Mouse (Mus musculus): Measurements from ENCODE around the gene Ahnak2. TPM values are rescaled to one million over a fixed set of nuclear protein-coding genes. Genes with fewer than 3 reads are reported as not detected.
A peak's percentile ranks its signal among the peaks of the same experiment; 100 is the strongest.

Gene Ahnak2
- polyA plus RNA-seq, 1 experiment from 2014 or later, result 0.07 TPM

DNA sequence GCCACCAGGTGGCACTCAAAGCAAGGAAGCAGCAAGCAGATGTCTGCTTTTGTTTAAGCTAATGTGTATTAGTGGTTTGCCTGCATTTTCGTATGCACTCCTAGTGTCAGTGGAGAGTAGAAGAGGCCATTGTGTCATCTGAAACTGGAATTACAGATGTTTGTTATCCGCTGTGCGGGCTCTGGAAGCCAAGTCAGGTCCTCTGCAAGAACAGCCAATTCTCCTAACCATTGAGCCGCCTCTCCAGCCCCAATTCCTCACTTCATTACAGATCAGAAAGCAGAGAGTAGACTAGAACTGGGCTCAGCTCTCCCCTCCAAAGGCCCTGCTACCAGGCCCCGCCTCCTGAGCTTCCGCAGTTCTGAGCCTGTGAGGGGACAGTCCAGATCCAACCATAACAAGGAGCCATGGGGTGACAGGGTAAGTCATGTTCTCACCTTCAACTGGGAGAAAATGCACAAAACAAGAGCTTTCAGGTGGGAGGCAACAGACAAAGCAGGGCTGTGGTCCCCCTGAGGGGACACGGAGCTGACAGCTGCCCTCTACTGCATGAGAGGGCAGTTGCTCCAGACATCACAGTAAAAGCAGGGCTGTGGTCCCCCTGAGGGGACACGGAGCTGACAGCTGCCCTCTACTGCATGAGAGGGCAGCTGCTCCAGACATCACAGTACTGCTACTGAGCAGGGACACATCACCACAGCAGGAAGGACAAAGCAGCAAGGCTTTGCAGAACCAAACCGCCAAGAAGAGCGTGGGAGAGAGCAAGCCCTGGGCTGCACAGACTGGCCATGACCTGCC lies 55.5 kb downstream of the Ahnak2 start:
- DNase-seq (ENCODE audit: low spot score, missing footprints) (peak; percentile 94), ATAC-seq (ENCODE audit: low FRiP score) (peak; percentile 83)
- WGBS, result 21% methylated on average over 10 of the region's 10 CpGs
- Histone ChIP-seq H3K9ac (ENCODE audit: low read length) (peak overlapping the region; percentile 0; the same call in 1 of the 2 replicates), H3K27me3 (ENCODE audit: control insufficient read depth, insufficient read depth, low read length) (no peaks in the 10 kb centered on the region), H3K9me3 (ENCODE audit: control insufficient read depth, low read length) (no peaks in the 10 kb centered on the region), H3K4me1 (ENCODE audit: control insufficient read depth, insufficient read depth, low read length) (peaks cover 5% of the 10 kb centered on the region), H3K4me2 (no peak overlapping the region), H3K36me3 (ENCODE audit: control insufficient read depth, insufficient read depth, low read length) (no peaks in the 10 kb centered on the region), H3K4me3 (ENCODE audit: low read depth, low read length) (no peak overlapping the region), H3K27ac (ENCODE audit: low read depth, low read length) (peak overlapping the region; percentile 74)

GRCm38 (mm10) chr12:112746461-112746807 lies 56.0 kb downstream of the Ahnak2 start:
- no peak overlapping the region for H3K4me3 ChIP-seq (ENCODE audit: low read depth, low read length)
- 91% methylated on average over 4 of the region's 4 CpGs for WGBS
- peaks cover 5% of the 10 kb centered on the region for H3K4me1 ChIP-seq (ENCODE audit: control insufficient read depth, insufficient read depth, low read length)
- peak; percentile 13; the same call in 1 of the 2 replicates for ATAC-seq (ENCODE audit: low FRiP score)
- no peaks in the 10 kb centered on the region for H3K27me3 ChIP-seq (ENCODE audit: control insufficient read depth, insufficient read depth, low read length)
- DNase-seq (ENCODE audit: low spot score, missing footprints), result no peak
- H3K9ac ChIP-seq (ENCODE audit: low read length), result no peak overlapping the region
- no peaks in the 10 kb centered on the region for H3K9me3 ChIP-seq (ENCODE audit: control insufficient read depth, low read length)
- H3K36me3 ChIP-seq (ENCODE audit: control insufficient read depth, insufficient read depth, low read length), result no peaks in the 10 kb centered on the region
- no peak overlapping the region for H3K27ac ChIP-seq (ENCODE audit: low read depth, low read length)
- no peak overlapping the region for H3K4me2 ChIP-seq

DNA sequence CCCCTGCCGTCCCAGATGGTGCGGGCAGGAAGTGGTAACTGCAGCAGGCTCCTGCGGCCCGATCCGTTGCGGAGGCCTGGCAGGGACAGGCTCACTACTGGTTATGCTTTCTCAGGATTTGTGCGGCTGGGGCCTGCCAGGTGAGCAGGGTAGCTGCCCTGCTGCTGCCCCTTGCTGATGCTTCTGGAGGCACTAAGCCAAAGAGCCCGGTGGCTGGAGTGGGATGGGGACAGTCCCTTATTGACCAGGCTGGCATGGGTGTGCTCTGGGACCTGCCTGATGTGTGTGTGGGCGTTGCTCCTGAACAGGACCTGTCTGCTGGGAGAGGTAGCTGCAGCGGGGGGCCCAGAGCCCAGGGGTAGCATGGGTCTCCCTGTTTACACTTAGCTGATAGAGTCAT lies 56.7 kb downstream of the Ahnak2 start:
- 92% methylated on average over 10 of the region's 10 CpGs for whole genome bisulfite sequencing
- no peak for DNase-seq (ENCODE audit: low spot score, missing footprints)
- Histone ChIP-seq H3K36me3 (ENCODE audit: control insufficient read depth, insufficient read depth, low read length) (no peaks in the 10 kb centered on the region), H3K4me1 (ENCODE audit: control insufficient read depth, insufficient read depth, low read length) (peaks cover 5% of the 10 kb centered on the region), H3K9me3 (ENCODE audit: control insufficient read depth, low read length) (no peaks in the 10 kb centered on the region), H3K27me3 (ENCODE audit: control insufficient read depth, insufficient read depth, low read length) (no peaks in the 10 kb centered on the region), H3K4me3 (ENCODE audit: low read depth, low read length) (no peak overlapping the region), H3K4me2 (no peak overlapping the region), H3K27ac (ENCODE audit: low read depth, low read length) (no peak overlapping the region), H3K9ac (ENCODE audit: low read length) (no peak overlapping the region)
- ATAC-seq (ENCODE audit: low FRiP score), result no peak

- Histone ChIP-seq H3K4me2 (no peak overlapping the region), H3K4me3 (ENCODE audit: low read depth, low read length) (no peak overlapping the region), H3K27me3 (ENCODE audit: control insufficient read depth, insufficient read depth, low read length) (no peaks in the 10 kb centered on the region), H3K27ac (ENCODE audit: low read depth, low read length) (no peak overlapping the region), H3K36me3 (ENCODE audit: control insufficient read depth, insufficient read depth, low read length) (no peaks in the 10 kb centered on the region), H3K9ac (ENCODE audit: low read length) (no peak overlapping the region), H3K9me3 (ENCODE audit: control insufficient read depth, low read length) (no peaks in the 10 kb centered on the region), H3K4me1 (ENCODE audit: control insufficient read depth, insufficient read depth, low read length) (peaks cover 5% of the 10 kb centered on the region)
- no peak for ATAC-seq (ENCODE audit: low FRiP score)
- DNase-seq (ENCODE audit: low spot score, missing footprints), result no peak
- WGBS, result 87% methylated on average over 10 of the region's 10 CpGs
Observed at GRCm38 (mm10) chr12:112744891-112745580, 57.4 kb downstream of the Ahnak2 start.

DNA sequence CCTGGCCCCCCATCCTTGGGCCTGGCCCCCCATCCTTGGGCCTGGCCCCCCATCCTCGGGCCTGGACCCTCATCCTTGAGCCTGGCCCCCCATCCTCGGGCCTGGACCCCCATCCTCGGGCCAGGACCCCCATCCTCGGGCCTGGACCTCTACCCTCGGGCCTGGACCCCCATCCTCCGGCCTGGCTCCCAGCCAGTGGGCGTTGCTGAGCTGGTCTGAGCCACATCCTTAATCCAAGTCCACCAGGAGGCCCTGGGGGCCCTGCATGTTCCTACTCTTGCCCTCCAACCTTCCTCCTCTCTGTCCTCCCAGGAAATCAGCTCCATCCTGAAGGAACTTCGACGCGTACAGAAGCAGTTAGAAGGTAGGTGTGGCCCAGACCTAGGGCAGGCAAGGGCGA lies 58.2 kb downstream of the Ahnak2 start:
- H3K36me3 ChIP-seq (ENCODE audit: control insufficient read depth, insufficient read depth, low read length), result no peaks in the 10 kb centered on the region
- no peak overlapping the region for H3K4me3 ChIP-seq (ENCODE audit: low read depth, low read length)
- no peaks in the 10 kb centered on the region for H3K9me3 ChIP-seq (ENCODE audit: control insufficient read depth, low read length)
- H3K9ac ChIP-seq (ENCODE audit: low read length), result no peak overlapping the region
- DNase-seq (ENCODE audit: low spot score, missing footprints) (no peak), ATAC-seq (ENCODE audit: low FRiP score) (no peak)
- H3K4me2 ChIP-seq, result no peak overlapping the region
- 87% methylated on average over 10 of the region's 11 CpGs for WGBS
- no peaks in the 10 kb centered on the region for H3K27me3 ChIP-seq (ENCODE audit: control insufficient read depth, insufficient read depth, low read length)
- H3K4me1 ChIP-seq (ENCODE audit: control insufficient read depth, insufficient read depth, low read length), result peaks cover 5% of the 10 kb centered on the region
- H3K27ac ChIP-seq (ENCODE audit: low read depth, low read length), result no peak overlapping the region

DNA sequence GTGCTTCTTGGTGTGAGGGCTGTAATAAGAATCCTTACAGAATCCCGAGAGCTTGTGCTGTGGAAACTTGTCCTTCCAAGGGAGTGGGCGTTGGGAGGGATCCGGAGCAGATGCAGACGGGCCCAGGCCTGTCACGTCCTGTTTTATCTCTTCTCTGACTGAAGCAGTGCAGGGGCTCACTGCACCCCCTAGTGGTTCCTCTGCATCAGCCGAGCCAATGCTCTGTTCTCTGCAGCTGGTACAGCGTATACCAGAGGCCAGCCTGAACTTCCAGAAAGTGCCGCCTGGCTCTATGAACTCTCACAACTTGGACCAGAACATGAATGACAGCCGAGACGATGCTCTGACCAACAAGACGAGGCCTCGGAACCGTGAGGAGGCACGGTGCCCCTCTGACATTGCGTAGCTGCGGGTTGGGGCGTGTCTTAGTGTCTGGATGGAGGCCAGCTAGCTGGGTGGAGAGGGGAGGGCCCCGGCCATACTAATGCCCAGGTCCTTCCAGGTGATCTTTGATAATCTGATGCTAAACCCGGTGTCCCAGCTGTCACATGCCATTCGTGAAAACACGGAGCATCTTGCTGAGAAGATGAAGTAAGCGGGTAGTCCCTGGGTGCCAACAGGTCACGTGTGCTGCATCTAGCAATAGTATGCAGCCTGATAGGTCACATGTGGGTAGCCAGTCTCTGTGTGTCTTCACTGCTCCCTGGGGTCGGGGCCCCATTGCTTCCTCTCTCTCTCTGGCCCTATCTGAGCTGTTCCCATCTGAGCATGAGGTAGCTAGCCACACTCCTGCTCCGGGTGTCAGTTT lies 59.1 kb downstream of the Ahnak2 start:
- no peak overlapping the region for H3K4me3 ChIP-seq (ENCODE audit: low read depth, low read length)
- peaks cover 5% of the 10 kb centered on the region for H3K4me1 ChIP-seq (ENCODE audit: control insufficient read depth, insufficient read depth, low read length)
- no peak overlapping the region for H3K27ac ChIP-seq (ENCODE audit: low read depth, low read length)
- H3K9me3 ChIP-seq (ENCODE audit: control insufficient read depth, low read length), result no peaks in the 10 kb centered on the region
- WGBS, result 62% methylated on average over 25 of the region's 25 CpGs
- H3K27me3 ChIP-seq (ENCODE audit: control insufficient read depth, insufficient read depth, low read length), result no peaks in the 10 kb centered on the region
- H3K9ac ChIP-seq (ENCODE audit: low read length), result no peak overlapping the region
- no peak overlapping the region for H3K4me2 ChIP-seq
- ATAC-seq (ENCODE audit: low FRiP score), result peak; percentile 68
- H3K36me3 ChIP-seq (ENCODE audit: control insufficient read depth, insufficient read depth, low read length), result no peaks in the 10 kb centered on the region
- DNase-seq (ENCODE audit: low spot score, missing footprints), result peak; percentile 93

- Histone ChIP-seq H3K4me3 (ENCODE audit: low read depth, low read length) (no peak overlapping the region), H3K4me2 (no peak overlapping the region), H3K36me3 (ENCODE audit: control insufficient read depth, insufficient read depth, low read length) (no peaks in the 10 kb centered on the region), H3K27ac (ENCODE audit: low read depth, low read length) (no peak overlapping the region), H3K4me1 (ENCODE audit: control insufficient read depth, insufficient read depth, low read length) (peaks cover 5% of the 10 kb centered on the region), H3K9me3 (ENCODE audit: control insufficient read depth, low read length) (no peaks in the 10 kb centered on the region), H3K27me3 (ENCODE audit: control insufficient read depth, insufficient read depth, low read length) (no peaks in the 10 kb centered on the region), H3K9ac (ENCODE audit: low read length) (no peak overlapping the region)
- DNase-seq (ENCODE audit: low spot score, missing footprints), result peak; percentile 87
- WGBS, result 74% methylated on average over 6 of the region's 6 CpGs
- ATAC-seq (ENCODE audit: low FRiP score), result peak; percentile 0; the same call in 1 of the 2 replicates
Observed at GRCm38 (mm10) chr12:112742768-112743167, 59.7 kb downstream of the Ahnak2 start.

- WGBS, result 91% methylated on average over 24 of the region's 24 CpGs
- no peak overlapping the region for H3K27ac ChIP-seq (ENCODE audit: low read depth, low read length)
- ATAC-seq (ENCODE audit: low FRiP score) (no peak), DNase-seq (ENCODE audit: low spot score, missing footprints) (no peak)
- H3K9me3 ChIP-seq (ENCODE audit: control insufficient read depth, low read length), result no peaks in the 10 kb centered on the region
- no peaks in the 10 kb centered on the region for H3K4me1 ChIP-seq (ENCODE audit: control insufficient read depth, insufficient read depth, low read length)
- no peak overlapping the region for H3K4me2 ChIP-seq
- no peak overlapping the region for H3K4me3 ChIP-seq (ENCODE audit: low read depth, low read length)
- no peak overlapping the region for H3K9ac ChIP-seq (ENCODE audit: low read length)
- H3K27me3 ChIP-seq (ENCODE audit: control insufficient read depth, insufficient read depth, low read length), result no peaks in the 10 kb centered on the region
- 0 out of 2 replicates have a peak, but pooled peaks cover 3% of the 10 kb centered on the region for H3K36me3 ChIP-seq (ENCODE audit: control insufficient read depth, insufficient read depth, low read length)
Observed at GRCm38 (mm10) chr12:112739023-112739568, 63.4 kb downstream of the Ahnak2 start.
